Mouse (Mus musculus): Measurements from ENCODE around the gene Stard10. TPM values are rescaled to one million over a fixed set of nuclear protein-coding genes. Genes with fewer than 3 reads are reported as not detected.

Gene Stard10
- total RNA-seq, 4 experiments from 2014 or later = 57.4 to 86.0 (median 69.5) TPM

GRCm38 (mm10) chr7:101330841-101331173 is 13.9 kb downstream of the Stard10 start:
- no peak for DNase-seq (ENCODE audit: low spot score)

- no peak for DNase-seq (ENCODE audit: low spot score)
Measured at GRCm38 (mm10) chr7:101332045-101332831, 15.4 kb downstream of the Stard10 start.

GRCm38 (mm10) chr7:101335228-101335627 is 18.3 kb downstream of the Stard10 start:
- no peak for DNase-seq (ENCODE audit: low spot score)

GRCm38 (mm10) chr7:101336686-101337085 is 19.8 kb downstream of the Stard10 start:
- DNase-seq (ENCODE audit: low spot score) = no peak

- no peak for DNase-seq (ENCODE audit: low spot score)
Measured at GRCm38 (mm10) chr7:101337401-101337800, 20.5 kb downstream of the Stard10 start.

- no peak for DNase-seq (ENCODE audit: low spot score)
Measured at GRCm38 (mm10) chr7:101341405-101341804, 24.5 kb downstream of the Stard10 start.

GRCm38 (mm10) chr7:101343135-101343534 is 26.2 kb downstream of the Stard10 start:
- no peak for DNase-seq (ENCODE audit: low spot score)

- no peak for DNase-seq (ENCODE audit: low spot score)
Measured at GRCm38 (mm10) chr7:101344892-101345291, 28.0 kb downstream of the Stard10 start.

- no peak for DNase-seq (ENCODE audit: low spot score)
Measured at GRCm38 (mm10) chr7:101346991-101347390, 30.1 kb downstream of the Stard10 start.

GRCm38 (mm10) chr7:101347767-101348270 is 30.9 kb downstream of the Stard10 start, which contains the start of gene Arap1:
Gene Arap1, plus strand, starts transcription at chr7:101348067.
- peak; percentile 35 for DNase-seq (ENCODE audit: low spot score)

GRCm38 (mm10) chr7:101348312-101348711 is 31.4 kb downstream of the Stard10 start:
- no peak for DNase-seq (ENCODE audit: low spot score)

- DNase-seq (ENCODE audit: low spot score) = no peak
Measured at GRCm38 (mm10) chr7:101349861-101350260, 33.0 kb downstream of the Stard10 start.

- no peak for DNase-seq (ENCODE audit: low spot score)
Measured at GRCm38 (mm10) chr7:101352404-101352803, 35.5 kb downstream of the Stard10 start.

GRCm38 (mm10) chr7:101354423-101354822 is 37.5 kb downstream of the Stard10 start:
- DNase-seq (ENCODE audit: low spot score) = no peak

- DNase-seq (ENCODE audit: low spot score) = no peak
Measured at GRCm38 (mm10) chr7:101355551-101356100, 38.7 kb downstream of the Stard10 start.

- no peak for DNase-seq (ENCODE audit: low spot score)
Measured at GRCm38 (mm10) chr7:101356868-101357267, 40.0 kb downstream of the Stard10 start.

- DNase-seq (ENCODE audit: low spot score) = no peak
Measured at GRCm38 (mm10) chr7:101360406-101360805, 43.5 kb downstream of the Stard10 start.

GRCm38 (mm10) chr7:101361021-101361420 is 44.1 kb downstream of the Stard10 start:
- no peak for DNase-seq (ENCODE audit: low spot score)

GRCm38 (mm10) chr7:101361767-101362166 is 44.9 kb downstream of the Stard10 start:
- no peak for DNase-seq (ENCODE audit: low spot score)

GRCm38 (mm10) chr7:101362791-101363191 is 45.9 kb downstream of the Stard10 start:
- DNase-seq (ENCODE audit: low spot score) = no peak

GRCm38 (mm10) chr7:101363914-101364313 is 47.0 kb downstream of the Stard10 start:
- no peak for DNase-seq (ENCODE audit: low spot score)

- DNase-seq (ENCODE audit: low spot score) = no peak
Measured at GRCm38 (mm10) chr7:101367901-101368852, 51.3 kb downstream of the Stard10 start.
